12 mouse cellular contexts compared by ENCODE assay signal in the genomic region with DNA sequence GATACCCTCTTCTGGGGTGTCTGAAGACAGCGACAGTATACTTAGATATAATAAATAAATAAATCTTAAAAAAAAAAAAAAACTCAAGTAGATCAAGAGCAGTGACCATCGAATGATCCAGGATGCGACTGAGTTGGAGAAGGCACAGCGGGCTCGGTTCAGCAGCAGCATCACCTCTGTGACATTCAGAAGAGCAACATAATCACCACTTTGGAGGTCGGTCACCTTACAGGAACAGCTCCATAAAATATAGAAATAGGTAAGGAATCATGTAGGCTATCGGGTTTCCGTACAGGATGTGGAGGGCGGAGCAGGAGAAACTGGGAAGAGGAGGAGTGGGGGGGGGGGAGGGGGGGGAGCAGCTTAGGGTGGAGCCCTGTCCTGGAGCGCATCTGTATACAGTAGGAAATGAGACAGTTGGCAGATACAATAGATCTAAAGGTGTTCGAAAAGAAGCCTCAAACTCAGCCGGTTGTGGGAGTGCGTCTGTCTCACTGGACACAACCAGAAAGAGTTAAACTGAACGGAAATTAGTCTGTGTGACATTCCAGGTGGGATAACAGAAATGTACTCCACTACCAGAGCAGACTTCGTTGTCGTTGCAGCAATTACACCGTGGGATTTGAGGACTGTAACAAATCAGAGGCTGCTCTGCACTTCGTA. TPM values are rescaled to one million over a fixed set of nuclear protein-coding genes. Genes with fewer than 3 reads are reported as not detected.
A peak's percentile ranks its signal among the peaks of the same experiment; 100 is the strongest.
DNase-seq lines count a peak whose midpoint lies in the region; ATAC-seq lines count a peak whose summit lies in the region.
"Had no signal": no experiment of that assay in that cellular context is flagged by ENCODE, and none has a peak within 500 bp of the region (broad histone marks: within the 10 kb centered on the region; RNA-seq: fewer than 3 reads in every experiment).

No protein-coding gene starts in this region.

- no peaks in the 10 kb centered on the region for H3K27me3 ChIP-seq in heart, embryonic 16.5 days (ENCODE audit: control insufficient read depth, insufficient read depth, low read length)
- 0 out of 2 replicates have a peak, but pooled peaks cover 4% of the 10 kb centered on the region for H3K27me3 ChIP-seq in neural tube, embryonic 12.5 days (replicated peaks)
- no peaks in the 10 kb centered on the region for H3K27me3 ChIP-seq in limb, embryonic 10.5 days (ENCODE audit: low read depth, poor library complexity, severe bottlenecking)
- H3K27me3 ChIP-seq: megakaryocyte, embryonic 14.5 days had no signal

- H3K9ac ChIP-seq in heart, embryonic 16.5 days (ENCODE audit: low read length) = no peak overlapping the region
- H3K9ac ChIP-seq in neural tube, embryonic 12.5 days = no peak overlapping the region

- no peak for ATAC-seq in heart, embryonic 16.5 days (replicated peaks; ENCODE audit: extremely low read depth, insufficient read depth, low FRiP score)
- no peak for ATAC-seq in neural tube, embryonic 12.5 days (ENCODE audit: low FRiP score, low read depth)
- ATAC-seq in megakaryocyte-erythroid progenitor cell, adult 5-6 weeks (replicated peaks; ENCODE audit: low FRiP score, low TSS enrichment, poor library complexity, severe bottlenecking) = no peak

- H3K4me3 ChIP-seq in heart, embryonic 16.5 days (ENCODE audit: low read length) = no peak overlapping the region
- H3K4me3 ChIP-seq in neural tube, embryonic 12.5 days = no peak overlapping the region
- H3K4me3 ChIP-seq in limb, embryonic 10.5 days = no peak overlapping the region
- H3K4me3 ChIP-seq: megakaryocyte, embryonic 14.5 days had no signal

- no peaks in the 10 kb centered on the region for H3K9me3 ChIP-seq in heart, embryonic 16.5 days (replicated peaks; ENCODE audit: control insufficient read depth, low read length)
- H3K9me3 ChIP-seq in neural tube, embryonic 12.5 days = no peaks in the 10 kb centered on the region
- H3K9me3 ChIP-seq in limb, embryonic 10.5 days (replicated peaks) = no peaks in the 10 kb centered on the region
- H3K9me3 ChIP-seq: megakaryocyte, embryonic 14.5 days had no signal

- no peak for DNase-seq in heart, postnatal 14 days
- no peak for DNase-seq in neural tube, embryonic 10.5 days (ENCODE audit: extremely low spot score, low spot score)
- DNase-seq in limb, embryonic 10.5 days (ENCODE audit: low spot score) = no peak
- DNase-seq in left cerebral cortex, adult 9 months (ENCODE audit: low spot score in 2 of 2) = no peak
- DNase-seq in ovary, postnatal 14 days (ENCODE audit: low spot score) = no peak
- DNase-seq: cerebellum, adult 9-11 months; kidney, postnatal 25 days; thymus, postnatal 36 days had no signal

- H3K4me1 ChIP-seq in heart, embryonic 16.5 days (ENCODE audit: control insufficient read depth, insufficient read depth, low read length) = 0 out of 2 replicates have a peak, but pooled peaks cover 2% of the 10 kb centered on the region
- peaks cover 9% of the 10 kb centered on the region; the same call in 1 of the 2 replicates for H3K4me1 ChIP-seq in neural tube, embryonic 12.5 days
- peaks cover 19% of the 10 kb centered on the region for H3K4me1 ChIP-seq in limb, embryonic 10.5 days

- intact Hi-C loops in heart, postnatal 14 days (cut with DNase I) = no loop called here

- H3K27ac ChIP-seq in heart, embryonic 16.5 days (ENCODE audit: low read length) = no peak overlapping the region
- no peak overlapping the region for H3K27ac ChIP-seq in neural tube, embryonic 12.5 days
- H3K27ac ChIP-seq in limb, embryonic 10.5 days = 0 out of 2 replicates have a peak overlapping the region, but pooled peaks have one; percentile 1

- peak overlapping the region; percentile 45 for H3K4me2 ChIP-seq in heart, embryonic 16.5 days (ENCODE audit: low read depth, low read length)
- peak overlapping the region; percentile 12; the same call in 1 of the 2 replicates for H3K4me2 ChIP-seq in neural tube, embryonic 12.5 days (replicated peaks)

- H3K36me3 ChIP-seq in heart, embryonic 16.5 days (ENCODE audit: control insufficient read depth, insufficient read depth) = no peaks in the 10 kb centered on the region
- H3K36me3 ChIP-seq in neural tube, embryonic 12.5 days = no peaks in the 10 kb centered on the region
- H3K36me3 ChIP-seq in limb, embryonic 10.5 days = no peaks in the 10 kb centered on the region

- 39% methylated on average over 17 of the region's 18 CpGs for WGBS in heart, embryonic 16.5 days
- WGBS in neural tube, embryonic 12.5 days = 58% methylated on average over 18 of the region's 18 CpGs
- WGBS in limb, embryonic 10.5 days = 53% methylated on average over 18 of the region's 18 CpGs

RNA-seq across cellular contexts. Expression of a gene that starts 16.7 kb away (rescaled TPM):
- 85.7 and 89.7 TPM in 2 replicates for polyA plus RNA-seq in heart, embryonic 16.5 days (2015; fragmentation: Nextera tagmentation; extraction: Ambion mirVana)
- total RNA-seq in heart, postnatal 14 days (2021) = 10 to 100 TPM; 43.6 to 43.8 TPM
- polyA plus RNA-seq in neural tube, embryonic 12.5 days (2016; fragmentation: Nextera tagmentation; extraction: Ambion mirVana) = 216 and 225 TPM in 2 replicates
- 230 and 235 TPM in 2 replicates for polyA plus RNA-seq in limb, embryonic 10.5 days (2016; fragmentation: Nextera tagmentation; extraction: Ambion mirVana)
- 132 and 163 TPM in 2 replicates for total RNA-seq in megakaryocyte-erythroid progenitor cell, adult 5-6 weeks (2014; fragmentation: Nextera tagmentation)
- 142 and 153 TPM in 2 replicates for total RNA-seq in megakaryocyte-erythroid progenitor cell, adult 5-6 weeks (2017)
